9 mouse cellular contexts compared by ENCODE assay signal in genomic region chr6:143035261-143035660, GRCm38 (mm10).
DNase-seq lines count a peak whose midpoint lies in the region; ATAC-seq and TF ChIP-seq lines count a peak whose summit lies in the region.
"Had no signal": no experiment of that assay in that cellular context is flagged by ENCODE, and none has a peak within 500 bp of the region (broad histone marks: within the 10 kb centered on the region; RNA-seq: fewer than 3 reads in every experiment).

No protein-coding gene starts in this region.

- peak; percentile 14 for DNase-seq in kidney, adult 9 months
- no peak for DNase-seq in kidney, postnatal 4 days
- peak; percentile 67 for DNase-seq in CD4-positive, CD25-positive, alpha-beta regulatory T cell, adult 2 months (ENCODE audit: low read depth, low spot score)
- peak; percentile 32 for DNase-seq in MEL (ENCODE audit: low read depth, low spot score)
- DNase-seq in cerebellum, adult 2 months: no peak
- no peak for DNase-seq in frontal cortex, postnatal 14 days (ENCODE audit: low spot score in 2 of 2)
- DNase-seq: liver, embryonic 13.5 days had no signal

- WGBS in cerebellum, adult 2 months: 59% methylated on average over 4 of the region's 4 CpGs

- no peak overlapping the region for H3K4me3 ChIP-seq in MEL (ENCODE audit: control insufficient read depth in 1 of 2, insufficient read depth in 1 of 2, low read depth in 2 of 2, low read length in 2 of 2)
- H3K4me3 ChIP-seq in cerebellum, adult 2 months (replicated peaks; ENCODE audit: insufficient read depth, low read depth, low read length): no peak overlapping the region
- H3K4me3 ChIP-seq: liver, embryonic 13.5 days; stomach, embryonic 15.5 days had no signal

- peak; percentile 84 for ATAC-seq in megakaryocyte progenitor cell, adult 5-6 weeks (replicated peaks; ENCODE audit: poor library complexity)

- TF ChIP-seq POLR2A in MEL (IDR thresholded peaks at IDR 0.05; ENCODE audit: control insufficient read depth in 1 of 2, insufficient read depth in 1 of 2, low read depth in 1 of 2, low read length in 2 of 2, poor library complexity in 1 of 2): no peak
- TF ChIP-seq POLR2A in cerebellum, adult 2 months (IDR thresholded peaks at IDR 0.05; ENCODE audit: borderline replicate concordance, insufficient read depth, low read length): no peak

- H3K36me3 ChIP-seq in MEL (ENCODE audit: control insufficient read depth in 1 of 2, insufficient read depth in 2 of 2, low read length in 2 of 2): peaks cover 0 to 15% of the 10 kb centered on the region in 2 experiments; a peak in 2 of 4 replicates

- no peaks in the 10 kb centered on the region for H3K4me1 ChIP-seq in MEL (ENCODE audit: control insufficient read depth in 1 of 2, insufficient read depth in 2 of 2, low read length in 2 of 2)
- no peaks in the 10 kb centered on the region for H3K4me1 ChIP-seq in cerebellum, adult 2 months (ENCODE audit: control insufficient read depth, insufficient read depth, low read length)
- H3K4me1 ChIP-seq: liver, embryonic 13.5 days; stomach, embryonic 15.5 days had no signal

- TF ChIP-seq RAD21 in MEL (IDR thresholded peaks at IDR 0.05; ENCODE audit: low read depth, low read length): peak; percentile 30

- no peak overlapping the region for H3K27ac ChIP-seq in MEL (ENCODE audit: control insufficient read depth, low read depth, low read length)
- H3K27ac ChIP-seq in cerebellum, adult 2 months (ENCODE audit: insufficient read depth, low read length): no peak overlapping the region
- H3K27ac ChIP-seq: liver, embryonic 13.5 days; stomach, embryonic 15.5 days had no signal

- no peak overlapping the region for H3K9ac ChIP-seq in MEL (ENCODE audit: control insufficient read depth, low read depth, low read length, poor library complexity, severe bottlenecking)
- H3K9ac ChIP-seq: liver, embryonic 13.5 days; stomach, embryonic 15.5 days had no signal

- no peaks in the 10 kb centered on the region for H3K79me2 ChIP-seq in MEL (ENCODE audit: control insufficient read depth, insufficient read depth, low read length, poor library complexity)

- TF ChIP-seq CTCF in MEL (IDR thresholded peaks at IDR 0.05 in 2 of 3, conservative IDR thresholded peaks at IDR 0.05 in 1 of 3; ENCODE audit: control insufficient read depth in 1 of 3, insufficient read depth in 1 of 3, low read depth in 2 of 3, low read length in 3 of 3, poor library complexity in 1 of 3, severe bottlenecking in 1 of 3): peak in 1 of 3 experiments; percentile 48; a peak in 2 of 6 replicates
- no peak for TF ChIP-seq CTCF in cerebellum, adult 2 months (IDR thresholded peaks at IDR 0.05; ENCODE audit: borderline replicate concordance, insufficient read depth, low read depth, low read length)

- no peaks in the 10 kb centered on the region for H3K9me3 ChIP-seq in MEL (replicated peaks; ENCODE audit: insufficient read depth, low read length)
- H3K9me3 ChIP-seq: liver, embryonic 13.5 days; stomach, embryonic 15.5 days had no signal

- no peaks in the 10 kb centered on the region for H3K27me3 ChIP-seq in MEL (ENCODE audit: control insufficient read depth in 1 of 2, insufficient read depth in 2 of 2, low read length in 2 of 2)
- H3K27me3 ChIP-seq in cerebellum, adult 2 months (ENCODE audit: control insufficient read depth, insufficient read depth, low read length): no peaks in the 10 kb centered on the region
- H3K27me3 ChIP-seq: liver, embryonic 13.5 days; stomach, embryonic 15.5 days had no signal

- no peak for TF ChIP-seq EP300 in MEL (IDR thresholded peaks at IDR 0.05; ENCODE audit: low read depth in 1 of 2, low read length in 2 of 2)

TF ChIP-seq in MEL, 35 proteins besides CTCF, POLR2A, EP300 and RAD21:
- no peak for TF ChIP-seq MEF2A (IDR thresholded peaks at IDR 0.05; ENCODE audit: extremely low read depth, insufficient replicate concordance, low read depth, low read length, poor library complexity, severe bottlenecking)
- no peak for TF ChIP-seq JUND (IDR thresholded peaks at IDR 0.05; ENCODE audit: low read depth, low read length)
- no peak for TF ChIP-seq UBTF (IDR thresholded peaks at IDR 0.05; ENCODE audit: borderline replicate concordance, insufficient read depth, low read depth, low read length)
- no peak for TF ChIP-seq POLR2AphosphoS5 (IDR thresholded peaks at IDR 0.05; ENCODE audit: borderline replicate concordance, low read depth, low read length)
- TF ChIP-seq HCFC1 (IDR thresholded peaks at IDR 0.05; ENCODE audit: low read depth, low read length): no peak
- no peak for TF ChIP-seq CHD1 (IDR thresholded peaks at IDR 0.05; ENCODE audit: low read depth, low read length)
- 0 out of 2 replicates have a peak, but pooled peaks have one; percentile 20 for TF ChIP-seq MAX (IDR thresholded peaks at IDR 0.05; ENCODE audit: low read length)
- TF ChIP-seq RCOR1 (IDR thresholded peaks at IDR 0.05; ENCODE audit: low read depth, low read length): no peak
- no peak for TF ChIP-seq TCF12 (IDR thresholded peaks at IDR 0.05; ENCODE audit: low read depth, low read length)
- TF ChIP-seq SMC3 (IDR thresholded peaks at IDR 0.05; ENCODE audit: low read depth, low read length): peak; percentile 56
- no peak for TF ChIP-seq BHLHE40 (IDR thresholded peaks at IDR 0.05; ENCODE audit: borderline replicate concordance, low read depth, low read length)
- TF ChIP-seq KAT2A (conservative IDR thresholded peaks at IDR 0.05; ENCODE audit: low read depth, low read length): no peak
- no peak for TF ChIP-seq GATA1 (IDR thresholded peaks at IDR 0.05; ENCODE audit: low read depth, low read length)
- no peak for TF ChIP-seq TAL1 (IDR thresholded peaks at IDR 0.05; ENCODE audit: low read length)
- no peak for TF ChIP-seq USF1 (IDR thresholded peaks at IDR 0.05; ENCODE audit: low read depth, low read length)
- TF ChIP-seq GABPA (IDR thresholded peaks at IDR 0.05; ENCODE audit: low read depth, low read length): no peak

Comparison
In these comparisons a context has a peak if more than half of its experiments do, and no peak if none do; other contexts are left out.
1. DNase-seq: peak in kidney, adult 9 months (single experiment), CD4-positive, CD25-positive, alpha-beta regulatory T cell, adult 2 months (single experiment) and MEL (single experiment); none in kidney, postnatal 4 days (0 of 2), cerebellum, adult 2 months (0 of 2) and frontal cortex, postnatal 14 days (0 of 2).